Mouse (Mus musculus) hindbrain, embryonic 12.5 days (tissue): ENCODE measurements at regions not wholly inside any gene's neighbourhood (a gene's known extent, or its start where the extent isn't known, plus 50 kb on each side); places are given as distances from the start of the nearest gene placed in this dataset.

ENCODE experiments used
- ATAC-seq: fragments of 200-750 bp; cut with Nextera tagmentation; 2 replicates; pipeline ENCODE4 v1.8.0; 2017; ENCODE audit warnings: moderate TSS enrichment; ENCODE audit not compliant: low FRiP score
- H3K27ac ChIP-seq: fragments of 300-500 bp; sonication (generic); 2 replicates; pipeline ENCODE4 v1.5.1; 2016; ENCODE audit warnings: mild to moderate bottlenecking
- H3K27me3 ChIP-seq: fragments of 300-500 bp; sonication (generic); 2 replicates; pipeline ENCODE4 v1.6.1; 2016; ENCODE audit warnings: mild to moderate bottlenecking
- H3K36me3 ChIP-seq: fragments of 300-500 bp; sonication (generic); 2 replicates; pipeline ENCODE4 v1.6.1; 2016; ENCODE audit warnings: mild to moderate bottlenecking
- H3K4me1 ChIP-seq: fragments of 300-500 bp; sonication (generic); 2 replicates; pipeline ENCODE4 v1.6.1; 2016
- H3K4me2 ChIP-seq: fragments of 300-500 bp; sonication (generic); replicated peaks from 2 replicates; pipeline ENCODE4 v1.6.1; 2016; ENCODE audit warnings: mild to moderate bottlenecking
- H3K4me3 ChIP-seq: fragments of 300-500 bp; sonication (generic); 2 replicates; pipeline ENCODE4 v1.5.1; 2016; ENCODE audit warnings: mild to moderate bottlenecking
- H3K9ac ChIP-seq: fragments of 300-500 bp; sonication (generic); 2 replicates; pipeline ENCODE4 v1.6.1; 2016; ENCODE audit warnings: mild to moderate bottlenecking, moderate library complexity
- H3K9me3 ChIP-seq: fragments of 300-500 bp; sonication (generic); replicated peaks from 2 replicates; pipeline ENCODE4 v1.6.1; 2016; ENCODE audit warnings: mild to moderate bottlenecking
- WGBS: fragments of 180-500 bp; shearing (Covaris S2); methylation state at CpG from one replicate; pipeline ENCODE4 v1.1.7; 2016; 5-methylcytosine and 5-hydroxymethylcytosine counted together

- no peaks in the 10 kb centered on the region for H3K36me3 ChIP-seq
- no peak overlapping the region for H3K9ac ChIP-seq
- no peak overlapping the region for H3K27ac ChIP-seq
- 80% methylated on average over 4 of the region's 4 CpGs for WGBS
- H3K27me3 ChIP-seq = no peaks in the 10 kb centered on the region
- H3K4me3 ChIP-seq = no peak overlapping the region
- ATAC-seq = no peak
- H3K9me3 ChIP-seq = no peaks in the 10 kb centered on the region
- no peaks in the 10 kb centered on the region for H3K4me1 ChIP-seq
- H3K4me2 ChIP-seq = no peak overlapping the region
Measured at GRCm38 (mm10) chr9:49915046-49915719, 116.5 kb upstream of the Ncam1 start.

- ATAC-seq = no peak
- no peak overlapping the region for H3K4me2 ChIP-seq
- no peaks in the 10 kb centered on the region for H3K9me3 ChIP-seq
- WGBS = 92% methylated on average over 4 of the region's 4 CpGs
- no peaks in the 10 kb centered on the region for H3K4me1 ChIP-seq
- H3K36me3 ChIP-seq = no peaks in the 10 kb centered on the region
- H3K27me3 ChIP-seq = no peaks in the 10 kb centered on the region
- no peak overlapping the region for H3K4me3 ChIP-seq
- H3K27ac ChIP-seq = no peak overlapping the region
- no peak overlapping the region for H3K9ac ChIP-seq
Measured at GRCm38 (mm10) chr9:49913677-49914076, 115.0 kb upstream of the Ncam1 start.

GRCm38 (mm10) chr9:49912306-49912705 lies 113.6 kb upstream of the Ncam1 start:
- Histone ChIP-seq H3K4me3 (no peak overlapping the region), H3K4me2 (no peak overlapping the region), H3K36me3 (no peaks in the 10 kb centered on the region), H3K27ac (no peak overlapping the region), H3K9me3 (no peaks in the 10 kb centered on the region), H3K4me1 (no peaks in the 10 kb centered on the region), H3K27me3 (no peaks in the 10 kb centered on the region), H3K9ac (no peak overlapping the region)
- ATAC-seq = no peak
- WGBS = 84% methylated on average over 1 of the region's 1 CpGs

GRCm38 (mm10) chr9:49906306-49906705 lies 107.6 kb upstream of the Ncam1 start:
- WGBS = 79% methylated on average over 4 of the region's 4 CpGs
- ATAC-seq = no peak
- Histone ChIP-seq H3K4me3 (no peak overlapping the region), H3K9me3 (no peaks in the 10 kb centered on the region), H3K9ac (no peak overlapping the region), H3K27ac (no peak overlapping the region), H3K4me2 (no peak overlapping the region), H3K27me3 (no peaks in the 10 kb centered on the region), H3K36me3 (no peaks in the 10 kb centered on the region), H3K4me1 (no peaks in the 10 kb centered on the region)

- no peak overlapping the region for H3K4me3 ChIP-seq
- H3K27ac ChIP-seq = no peak overlapping the region
- H3K9ac ChIP-seq = no peak overlapping the region
- H3K4me1 ChIP-seq = no peaks in the 10 kb centered on the region
- WGBS = 86% methylated on average over 4 of the region's 4 CpGs
- no peaks in the 10 kb centered on the region for H3K9me3 ChIP-seq
- no peak for ATAC-seq
- no peaks in the 10 kb centered on the region for H3K27me3 ChIP-seq
- no peaks in the 10 kb centered on the region for H3K36me3 ChIP-seq
- no peak overlapping the region for H3K4me2 ChIP-seq
Measured at GRCm38 (mm10) chr9:49905703-49906102, 107.0 kb upstream of the Ncam1 start.

- Histone ChIP-seq H3K27ac (no peak overlapping the region), H3K4me3 (no peak overlapping the region), H3K9ac (no peak overlapping the region), H3K4me2 (no peak overlapping the region), H3K9me3 (no peaks in the 10 kb centered on the region), H3K4me1 (no peaks in the 10 kb centered on the region), H3K36me3 (no peaks in the 10 kb centered on the region), H3K27me3 (no peaks in the 10 kb centered on the region)
- ATAC-seq = no peak
- WGBS = 89% methylated on average over 5 of the region's 5 CpGs
Measured at GRCm38 (mm10) chr9:49898947-49899346, 100.2 kb upstream of the Ncam1 start.

GRCm38 (mm10) chr9:49884516-49885343 lies 86.0 kb upstream of the Ncam1 start:
- no peaks in the 10 kb centered on the region for H3K9me3 ChIP-seq
- H3K27ac ChIP-seq = no peak overlapping the region
- no peaks in the 10 kb centered on the region for H3K36me3 ChIP-seq
- H3K4me1 ChIP-seq = peaks cover 3% of the 10 kb centered on the region; the same call in 1 of the 2 replicates
- no peak overlapping the region for H3K9ac ChIP-seq
- ATAC-seq = no peak
- 70% methylated on average over 12 of the region's 12 CpGs for WGBS
- no peak overlapping the region for H3K4me3 ChIP-seq
- no peaks in the 10 kb centered on the region for H3K27me3 ChIP-seq
- H3K4me2 ChIP-seq = no peak overlapping the region

GRCm38 (mm10) chr9:49879361-49880128 lies 80.8 kb upstream of the Ncam1 start:
- Histone ChIP-seq H3K4me1 (peaks cover 13% of the 10 kb centered on the region), H3K27me3 (0 out of 2 replicates have a peak, but pooled peaks cover 3% of the 10 kb centered on the region), H3K9me3 (no peaks in the 10 kb centered on the region), H3K27ac (peak overlapping the region; percentile 44; the same call in 1 of the 2 replicates), H3K4me3 (no peak overlapping the region), H3K9ac (no peak overlapping the region), H3K4me2 (no peak overlapping the region), H3K36me3 (no peaks in the 10 kb centered on the region)
- ATAC-seq = peak; percentile 92
- WGBS = 9% methylated on average over 3 of the region's 3 CpGs

- Histone ChIP-seq H3K9ac (no peak overlapping the region), H3K27me3 (0 out of 2 replicates have a peak, but pooled peaks cover 3% of the 10 kb centered on the region), H3K4me1 (peaks cover 21% of the 10 kb centered on the region), H3K36me3 (no peaks in the 10 kb centered on the region), H3K27ac (no peak overlapping the region), H3K4me2 (no peak overlapping the region), H3K9me3 (no peaks in the 10 kb centered on the region), H3K4me3 (no peak overlapping the region)
- ATAC-seq = no peak
- 85% methylated on average over 2 of the region's 2 CpGs for WGBS
Measured at GRCm38 (mm10) chr9:49874881-49875280, 76.2 kb upstream of the Ncam1 start.

- no peaks in the 10 kb centered on the region for H3K9me3 ChIP-seq
- peaks cover 10% of the 10 kb centered on the region for H3K4me1 ChIP-seq
- H3K4me2 ChIP-seq = peak overlapping the region; percentile 47
- H3K27me3 ChIP-seq = 0 out of 2 replicates have a peak, but pooled peaks cover 3% of the 10 kb centered on the region
- no peaks in the 10 kb centered on the region for H3K36me3 ChIP-seq
- peak overlapping the region; percentile 82 for H3K27ac ChIP-seq
- peak overlapping the region; percentile 60 for H3K9ac ChIP-seq
- ATAC-seq = peak; percentile 97
- 0% methylated on average over 3 of the region's 3 CpGs for WGBS
- peak overlapping the region; percentile 20 for H3K4me3 ChIP-seq
Measured at GRCm38 (mm10) chr9:49873550-49873949, 74.8 kb upstream of the Ncam1 start.

- H3K27me3 ChIP-seq = no peaks in the 10 kb centered on the region
- peaks cover 5% of the 10 kb centered on the region; the same call in 1 of the 2 replicates for H3K4me1 ChIP-seq
- H3K36me3 ChIP-seq = no peaks in the 10 kb centered on the region
- no peak overlapping the region for H3K4me2 ChIP-seq
- no peak overlapping the region for H3K27ac ChIP-seq
- H3K4me3 ChIP-seq = no peak overlapping the region
- ATAC-seq = no peak
- no peak overlapping the region for H3K9ac ChIP-seq
- H3K9me3 ChIP-seq = no peaks in the 10 kb centered on the region
- 67% methylated on average over 3 of the region's 3 CpGs for WGBS
Measured at GRCm38 (mm10) chr9:49851522-49851921, 52.8 kb upstream of the Ncam1 start.

- no peak overlapping the region for H3K4me2 ChIP-seq
- H3K4me1 ChIP-seq = peaks cover 5% of the 10 kb centered on the region; the same call in 1 of the 2 replicates
- no peak overlapping the region for H3K4me3 ChIP-seq
- H3K9ac ChIP-seq = no peak overlapping the region
- H3K27me3 ChIP-seq = no peaks in the 10 kb centered on the region
- 37% methylated on average over 2 of the region's 2 CpGs for WGBS
- no peaks in the 10 kb centered on the region for H3K9me3 ChIP-seq
- H3K27ac ChIP-seq = no peak overlapping the region
- no peaks in the 10 kb centered on the region for H3K36me3 ChIP-seq
- ATAC-seq = no peak
Measured at GRCm38 (mm10) chr9:49849442-49849841, 50.7 kb upstream of the Ncam1 start.
